20 mouse cellular contexts compared by ENCODE assay signal in the genomic region with DNA sequence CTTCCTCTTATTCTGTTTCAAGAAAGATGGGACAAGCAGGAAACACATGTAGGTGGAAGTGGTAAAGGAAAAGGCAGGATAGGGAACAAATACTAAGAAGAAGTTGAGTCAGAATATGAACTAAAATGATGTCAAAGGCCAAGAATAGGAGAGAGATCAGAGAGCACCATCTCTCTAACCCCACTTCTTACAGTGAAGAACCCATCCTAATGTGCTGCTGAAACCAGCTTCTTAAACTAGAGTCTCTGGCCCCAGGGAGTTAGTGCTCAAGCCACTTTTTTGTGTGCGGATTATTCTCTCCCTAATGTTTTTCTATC.
DNase-seq lines count a peak whose midpoint lies in the region; ATAC-seq and TF ChIP-seq lines count a peak whose summit lies in the region.
"Had no signal": no experiment of that assay in that cellular context is flagged by ENCODE, and none has a peak within 500 bp of the region (broad histone marks: within the 10 kb centered on the region; RNA-seq: fewer than 3 reads in every experiment).

No protein-coding gene starts in this region.

- H3K27ac ChIP-seq in kidney, embryonic 15.5 days, result peak overlapping the region; percentile 25; the same call in 1 of the 2 replicates
- no peak overlapping the region for H3K27ac ChIP-seq in CH12.LX (ENCODE audit: insufficient read depth, low read depth)
- peak overlapping the region; percentile 73 for H3K27ac ChIP-seq in bone marrow macrophage, adult 2 months (ENCODE audit: insufficient read depth, low read depth, low read length)
- H3K27ac ChIP-seq: forebrain, embryonic 10.5 days; hindbrain, embryonic 12.5 days; hindbrain, embryonic 15.5 days had no signal

- no peak for TF ChIP-seq RAD21 in CH12.LX (IDR thresholded peaks at IDR 0.05; ENCODE audit: low read depth, low read length)

- dilution Hi-C loops in CH12.LX (cut with MboI; ENCODE audit: extremely low pct_ligation_motif_present, extremely low pct_unique_long_range_greater_than_20kb, low sequenced_read_pairs), result no loop called here

- H3ac ChIP-seq in myocyte (ENCODE audit: control insufficient read depth, insufficient read length), result no peak overlapping the region

- no peak overlapping the region for H3K9ac ChIP-seq in kidney, embryonic 15.5 days
- no peak overlapping the region for H3K9ac ChIP-seq in CH12.LX (ENCODE audit: insufficient read depth, low read depth)
- H3K9ac ChIP-seq: heart, embryonic 12.5 days; hindbrain, embryonic 12.5 days; hindbrain, embryonic 15.5 days had no signal

- ATAC-seq in kidney, embryonic 15.5 days (replicated peaks; ENCODE audit: low FRiP score), result no peak
- ATAC-seq: activated CD4-positive, CD25-positive, alpha-beta regulatory T cell, adult 4 months; CD4-positive, CD25-positive, alpha-beta regulatory T cell, adult 4 months; forebrain, embryonic 14.5 days had no signal

- TF ChIP-seq EP300 in CH12.LX (IDR thresholded peaks at IDR 0.05; ENCODE audit: low read length), result peak; percentile 70

- DNase-seq in kidney, postnatal 14 days, result no peak
- DNase-seq in CH12.LX (ENCODE audit: extremely low read depth), result no peak
- DNase-seq in thymus, adult 18-20 months, result no peak
- DNase-seq: adrenal gland, adult 8-10 months; adrenal gland, postnatal 25 days; cerebellum, adult 11-12 months; cerebellum, adult 9-10 months; cerebellum, postnatal 14 days; gastrocnemius, postnatal 25 days; heart, postnatal 14 days had no signal

- H3K79me2 ChIP-seq in CH12.LX (replicated peaks; ENCODE audit: control insufficient read depth, extremely low read depth, insufficient read depth, poor library complexity, severe bottlenecking), result no peaks in the 10 kb centered on the region
- no peaks in the 10 kb centered on the region for H3K79me2 ChIP-seq in myocyte (ENCODE audit: control insufficient read depth, insufficient read depth)

- no peak for TF ChIP-seq CTCF in CH12.LX (conservative IDR thresholded peaks at IDR 0.05 in 1 of 2, IDR thresholded peaks at IDR 0.05 in 1 of 2; ENCODE audit: low read depth in 2 of 2, low read length in 2 of 2)
- TF ChIP-seq CTCF in bone marrow macrophage, adult 2 months (IDR thresholded peaks at IDR 0.05; ENCODE audit: low read depth, low read length), result no peak

- peaks cover 25% of the 10 kb centered on the region for H3K4me1 ChIP-seq in kidney, embryonic 15.5 days
- peaks cover 9 to 36% of the 10 kb centered on the region in 2 experiments; a peak in 3 of 4 replicates for H3K4me1 ChIP-seq in CH12.LX (ENCODE audit: control insufficient read depth in 1 of 2, insufficient read depth in 2 of 2)
- peaks cover 34% of the 10 kb centered on the region for H3K4me1 ChIP-seq in bone marrow macrophage, adult 2 months (ENCODE audit: control insufficient read depth, insufficient read depth, low read length)

- H3K4me3 ChIP-seq in kidney, embryonic 15.5 days (replicated peaks), result no peak overlapping the region
- no peak overlapping the region for H3K4me3 ChIP-seq in CH12.LX (replicated peaks in 1 of 3; ENCODE audit: low read depth in 2 of 3, low read length in 2 of 3, poor library complexity in 1 of 3)
- H3K4me3 ChIP-seq in bone marrow macrophage, adult 2 months (ENCODE audit: insufficient read depth, low read length), result no peak overlapping the region
- no peak overlapping the region for H3K4me3 ChIP-seq in myocyte
- H3K4me3 ChIP-seq: forebrain, embryonic 10.5 days; heart, embryonic 12.5 days; hindbrain, embryonic 12.5 days; hindbrain, embryonic 15.5 days had no signal

- no peaks in the 10 kb centered on the region for H3K36me3 ChIP-seq in kidney, embryonic 15.5 days
- H3K36me3 ChIP-seq in CH12.LX (replicated peaks in 1 of 2; ENCODE audit: control insufficient read depth in 1 of 2, insufficient read depth in 1 of 2, low read length in 1 of 2) (no peaks in the 10 kb centered on the region), myocyte (ENCODE audit: control insufficient read depth, insufficient read depth) (no peaks in the 10 kb centered on the region)
- H3K36me3 ChIP-seq: forebrain, embryonic 10.5 days; heart, embryonic 12.5 days; hindbrain, embryonic 12.5 days; hindbrain, embryonic 15.5 days had no signal

- TF ChIP-seq POLR2A in CH12.LX (IDR thresholded peaks at IDR 0.05; ENCODE audit: low read depth, low read length), result no peak
- TF ChIP-seq POLR2A in bone marrow macrophage, adult 2 months (IDR thresholded peaks at IDR 0.05; ENCODE audit: borderline replicate concordance, low read depth, low read length), result no peak
- no peak for TF ChIP-seq POLR2A in myocyte (IDR thresholded peaks at IDR 0.05; ENCODE audit: insufficient read length, low read depth)

- H3K27me3 ChIP-seq in kidney, embryonic 15.5 days, result no peaks in the 10 kb centered on the region
- H3K27me3 ChIP-seq in CH12.LX (replicated peaks) (no peaks in the 10 kb centered on the region), myocyte (ENCODE audit: control insufficient read depth, insufficient read depth, insufficient read length) (no peaks in the 10 kb centered on the region)
- H3K27me3 ChIP-seq: heart, embryonic 12.5 days; hindbrain, embryonic 12.5 days; hindbrain, embryonic 15.5 days had no signal

- no peaks in the 10 kb centered on the region for H3K9me3 ChIP-seq in kidney, embryonic 15.5 days (replicated peaks)
- no peaks in the 10 kb centered on the region for H3K9me3 ChIP-seq in CH12.LX (replicated peaks; ENCODE audit: low read length)
- H3K9me3 ChIP-seq: forebrain, embryonic 10.5 days; heart, embryonic 12.5 days; hindbrain, embryonic 12.5 days; hindbrain, embryonic 15.5 days had no signal

- WGBS in kidney, embryonic 15.5 days, result 88% methylated on average over 1 of the region's 1 CpGs

- no peak overlapping the region for H3K4me2 ChIP-seq in kidney, embryonic 15.5 days
- H3K4me2 ChIP-seq in CH12.LX (ENCODE audit: insufficient read depth, low read depth, poor library complexity, severe bottlenecking), result no peak overlapping the region
- peak overlapping the region; percentile 9 for H3K4me2 ChIP-seq in myocyte (ENCODE audit: low read depth)
- H3K4me2 ChIP-seq: heart, embryonic 12.5 days; hindbrain, embryonic 12.5 days; hindbrain, embryonic 15.5 days had no signal

- in situ Hi-C loops in CH12.LX (cut with MboI; ENCODE audit: low pct_ligation_motif_present, low pct_unique_long_range_greater_than_20kb, low sequenced_read_pairs), result no loop called here

TF ChIP-seq in CH12.LX, 34 proteins besides CTCF, POLR2A, EP300 and RAD21:
- TF ChIP-seq E2F4 (IDR thresholded peaks at IDR 0.05; ENCODE audit: insufficient replicate concordance, low read depth, low read length) (no peak), MAX (IDR thresholded peaks at IDR 0.05; ENCODE audit: low read length) (no peak), RCOR1 (conservative IDR thresholded peaks at IDR 0.05; ENCODE audit: low read depth, low read length) (no peak), ETS1 (conservative IDR thresholded peaks at IDR 0.05; ENCODE audit: low read depth, low read length) (peak; percentile 35; the same call in 1 of the 2 replicates), MAZ (IDR thresholded peaks at IDR 0.05; ENCODE audit: low read depth, low read length) (no peak), MEF2A (IDR thresholded peaks at IDR 0.05; ENCODE audit: borderline replicate concordance, low read depth, low read length) (peak; percentile 89), NELFE (IDR thresholded peaks at IDR 0.05; ENCODE audit: low read depth, low read length) (no peak), HCFC1 (IDR thresholded peaks at IDR 0.05; ENCODE audit: low read depth, low read length) (no peak), JUND (conservative IDR thresholded peaks at IDR 0.05; ENCODE audit: low read depth, low read length) (peak; percentile 54; the same call in 1 of the 2 replicates), BHLHE40 (IDR thresholded peaks at IDR 0.05; ENCODE audit: low read depth, low read length) (no peak), ZC3H11A (IDR thresholded peaks at IDR 0.05; ENCODE audit: low read depth, low read length) (no peak), NRF1 (IDR thresholded peaks at IDR 0.05; ENCODE audit: low read depth, low read length) (no peak), JUN (IDR thresholded peaks at IDR 0.05; ENCODE audit: insufficient read depth, low read depth, low read length) (peak; percentile 59), ZKSCAN1 (IDR thresholded peaks at IDR 0.05; ENCODE audit: borderline replicate concordance, low read depth, low read length) (no peak), UBTF (IDR thresholded peaks at IDR 0.05; ENCODE audit: low read depth, low read length) (no peak), IRF4 (IDR thresholded peaks at IDR 0.05; ENCODE audit: low read depth, low read length) (peak; percentile 72)
TF ChIP-seq in CH12.LX: peak in this region for 5.

TF ChIP-seq in myocyte, 11 proteins besides CTCF, POLR2A, EP300 and RAD21:
- no peak for TF ChIP-seq MYOG (IDR thresholded peaks at IDR 0.05; ENCODE audit: control insufficient read depth in 1 of 3, insufficient read depth in 1 of 3, insufficient read length in 2 of 3, low read depth in 2 of 3)
- no peak for TF ChIP-seq TCF3 (IDR thresholded peaks at IDR 0.05; ENCODE audit: insufficient read length, low read depth)
- no peak for TF ChIP-seq MAX (IDR thresholded peaks at IDR 0.05; ENCODE audit: low read depth)
- no peak for TF ChIP-seq TCF12 (IDR thresholded peaks at IDR 0.05; ENCODE audit: insufficient read depth, poor library complexity, severe bottlenecking)
- no peak for TF ChIP-seq CEBPB (IDR thresholded peaks at IDR 0.05; ENCODE audit: insufficient read depth, poor library complexity, severe bottlenecking)
- no peak for TF ChIP-seq POLR2AphosphoS2 (IDR thresholded peaks at IDR 0.05; ENCODE audit: insufficient read length, low read depth)
- TF ChIP-seq USF1 (IDR thresholded peaks at IDR 0.05; ENCODE audit: low read depth), result no peak
- no peak for TF ChIP-seq SRF (IDR thresholded peaks at IDR 0.05; ENCODE audit: control insufficient read depth, insufficient read length, low read depth)
- no peak for TF ChIP-seq REST (IDR thresholded peaks at IDR 0.05; ENCODE audit: insufficient read depth, insufficient read length)
- TF ChIP-seq MYOD1 (IDR thresholded peaks at IDR 0.05; ENCODE audit: control insufficient read depth in 1 of 3, insufficient read length in 2 of 3, low read depth in 2 of 3), result no peak
- no peak for TF ChIP-seq E2F4 (IDR thresholded peaks at IDR 0.05; ENCODE audit: insufficient read depth)
